Mouse (Mus musculus) left cerebral cortex, postnatal 10 days (tissue): Measurements from ENCODE around the gene 4930558C23Rik. TPM values are rescaled to one million over a fixed set of nuclear protein-coding genes. Genes with fewer than 3 reads are reported as not detected.
"Not testable (repeated sequence)": the region's sequence is repeated elsewhere in the genome, so short reads cannot be mapped to it uniquely, and the experiment has no call there.

Experiments used
- DNase-seq, 2 experiments: peaks; one replicate each; pipeline ENCODE4 v3.0.0; 2021 to 2022; ENCODE audit warnings: low spot score in 2 of 2, mixed read lengths in 1 of 2; ENCODE audit errors: extremely low spot score in 1 of 2
- intact Hi-C: fragments of 180-260 bp; cut with DNase I; formaldehyde crosslinking; loops from one replicate; pipeline ENCODE4 v1.15.1; 2025
- total RNA-seq, 2 experiments: library from RNA; stranded (reverse); gene quantifications; 2 replicates each; pipeline ENCODE4 v1.2.3; 2021

Gene 4930558C23Rik
- total RNA-seq, 2 experiments from 2014 or later: not detected

DNA sequence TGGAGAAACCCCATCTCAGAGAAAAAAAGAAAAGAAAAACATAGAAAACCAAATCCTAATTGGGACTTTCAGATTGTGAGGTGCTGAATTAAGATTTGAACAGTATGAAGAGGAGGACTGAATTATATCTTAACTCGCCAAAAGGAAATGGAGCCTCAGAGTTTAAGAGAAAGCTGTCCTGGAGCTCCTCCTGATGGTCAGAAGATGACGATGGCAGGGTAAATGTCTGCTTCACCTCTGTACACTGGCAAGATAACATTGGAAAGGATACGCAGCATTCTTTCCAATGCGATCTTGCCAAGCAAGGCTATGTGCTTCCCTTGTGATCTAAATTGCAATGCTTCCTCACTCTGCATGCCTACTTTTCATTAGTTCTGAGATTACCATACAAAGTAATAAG lies 8.3 kb downstream of the 4930558C23Rik start:
- intact Hi-C loops: no loop called here
- no peak for DNase-seq

DNA sequence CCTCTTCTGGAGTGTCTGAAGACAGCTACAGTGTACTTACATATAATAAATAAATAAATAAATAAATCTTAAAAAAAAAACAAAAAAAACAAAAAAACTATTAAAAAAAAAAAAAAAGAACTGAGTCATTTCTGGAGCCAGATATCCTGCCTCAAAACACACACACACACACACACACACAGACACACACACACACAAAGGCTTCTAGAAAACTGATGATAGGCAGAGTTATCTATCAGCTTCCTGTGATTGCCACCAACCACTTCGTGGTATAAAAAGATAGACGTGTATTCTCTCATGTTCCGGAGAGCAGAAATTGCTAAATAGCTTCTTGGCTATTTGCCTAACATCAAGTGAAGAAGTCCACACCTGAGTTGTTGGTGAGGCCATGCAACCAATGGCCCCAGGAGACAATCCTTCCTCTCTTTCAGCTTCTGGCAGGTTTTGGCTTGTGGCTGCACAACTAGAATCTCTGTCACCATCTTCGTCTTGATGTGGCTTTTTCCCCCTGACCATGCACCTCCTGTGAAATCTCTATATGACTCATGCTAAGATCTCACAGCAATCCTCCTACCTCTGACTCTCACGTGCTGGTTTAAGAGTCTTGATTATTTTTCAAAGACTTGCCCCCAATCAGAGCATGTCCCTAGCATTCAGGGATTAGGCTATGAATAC lies 17.1 kb downstream of the 4930558C23Rik start:
- intact Hi-C loops: no loop called here

DNA sequence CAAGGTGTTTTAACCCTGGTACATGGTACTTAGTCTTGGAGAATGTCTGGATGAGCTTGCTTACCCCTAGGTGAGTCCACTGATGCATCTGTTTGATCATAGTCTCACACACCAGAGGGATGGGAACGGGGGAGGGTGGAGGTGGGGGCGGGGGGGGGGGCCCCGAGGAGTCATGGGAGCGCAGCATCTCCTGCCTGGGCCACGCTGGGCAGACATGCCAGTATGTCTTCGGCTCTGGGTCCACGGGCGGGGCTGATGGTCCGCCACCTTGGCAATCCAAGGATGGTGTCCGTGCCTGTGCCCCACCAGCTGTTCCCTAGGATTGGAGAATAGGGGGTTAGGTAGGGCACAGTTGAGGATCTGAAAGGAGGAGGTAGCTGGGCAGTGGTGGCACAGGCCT lies 29.4 kb downstream of the 4930558C23Rik start:
- no peak for DNase-seq
- intact Hi-C loops: no loop called here

More for the DNA sequence above, 17.1 kb downstream of the 4930558C23Rik start:
- DNase-seq: no peak

DNA sequence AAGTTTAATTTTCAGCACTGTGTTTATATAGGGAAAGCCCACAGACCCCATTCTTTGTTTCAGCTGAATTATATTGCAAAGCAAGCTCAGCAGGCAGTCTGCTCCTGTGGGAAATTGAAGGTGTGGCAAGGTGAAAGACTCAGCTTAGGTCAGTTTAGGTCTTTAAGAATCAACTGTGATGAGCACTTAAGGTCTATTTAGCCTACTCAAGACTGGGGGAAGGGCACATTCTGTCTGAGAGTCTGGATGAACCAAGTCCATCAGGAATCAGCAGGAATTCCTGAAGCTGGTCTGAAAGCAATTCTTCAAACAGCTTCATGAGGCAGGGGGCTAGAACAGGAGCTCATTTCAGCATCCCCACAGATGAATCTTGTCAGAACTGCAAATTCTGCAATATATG lies 32.5 kb downstream of the 4930558C23Rik start:
- intact Hi-C loops: no loop called here
- DNase-seq: no peak

DNA sequence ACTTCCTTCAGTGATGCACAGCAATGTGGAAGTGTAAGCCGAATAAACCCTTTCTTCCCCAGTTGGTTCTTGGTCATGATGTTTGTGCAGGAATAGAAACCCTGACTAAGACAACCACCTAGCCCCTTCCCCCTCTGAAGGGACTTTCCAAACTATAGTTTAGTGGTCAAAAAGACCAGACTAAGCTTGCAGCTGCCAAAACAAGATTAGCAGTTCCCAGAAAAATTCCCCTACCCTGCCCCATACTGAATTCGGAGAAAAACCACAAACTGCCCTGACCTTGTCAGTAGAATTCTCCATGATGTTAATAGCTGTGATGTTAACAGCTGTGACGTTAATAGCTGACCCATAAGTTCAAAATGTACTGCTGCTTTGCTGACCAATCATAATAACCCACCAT lies 42.4 kb downstream of the 4930558C23Rik start:
- DNase-seq, intact Hi-C loops: not testable (repeated sequence)

DNA sequence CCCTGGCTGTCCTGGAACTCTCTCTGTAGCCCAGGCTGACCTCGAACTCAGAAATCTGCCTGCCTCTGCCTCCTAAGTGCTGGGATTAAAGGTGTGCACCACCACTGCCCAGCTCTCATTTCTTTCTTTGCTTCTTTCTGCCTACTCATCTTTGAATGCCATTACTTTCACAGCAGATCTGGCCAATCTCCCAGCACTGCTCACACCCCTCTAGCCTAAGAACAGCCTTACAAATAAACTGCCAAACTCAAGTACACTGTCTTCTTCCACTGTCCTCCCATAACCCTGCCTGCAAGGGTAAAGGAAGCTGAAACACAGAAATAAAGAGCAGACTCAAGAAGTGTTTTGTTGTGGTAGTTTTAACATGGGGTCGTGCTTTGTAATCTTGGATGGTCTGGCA lies 44.9 kb downstream of the 4930558C23Rik start:
- no peak for DNase-seq
- intact Hi-C loops: no loop called here

DNA sequence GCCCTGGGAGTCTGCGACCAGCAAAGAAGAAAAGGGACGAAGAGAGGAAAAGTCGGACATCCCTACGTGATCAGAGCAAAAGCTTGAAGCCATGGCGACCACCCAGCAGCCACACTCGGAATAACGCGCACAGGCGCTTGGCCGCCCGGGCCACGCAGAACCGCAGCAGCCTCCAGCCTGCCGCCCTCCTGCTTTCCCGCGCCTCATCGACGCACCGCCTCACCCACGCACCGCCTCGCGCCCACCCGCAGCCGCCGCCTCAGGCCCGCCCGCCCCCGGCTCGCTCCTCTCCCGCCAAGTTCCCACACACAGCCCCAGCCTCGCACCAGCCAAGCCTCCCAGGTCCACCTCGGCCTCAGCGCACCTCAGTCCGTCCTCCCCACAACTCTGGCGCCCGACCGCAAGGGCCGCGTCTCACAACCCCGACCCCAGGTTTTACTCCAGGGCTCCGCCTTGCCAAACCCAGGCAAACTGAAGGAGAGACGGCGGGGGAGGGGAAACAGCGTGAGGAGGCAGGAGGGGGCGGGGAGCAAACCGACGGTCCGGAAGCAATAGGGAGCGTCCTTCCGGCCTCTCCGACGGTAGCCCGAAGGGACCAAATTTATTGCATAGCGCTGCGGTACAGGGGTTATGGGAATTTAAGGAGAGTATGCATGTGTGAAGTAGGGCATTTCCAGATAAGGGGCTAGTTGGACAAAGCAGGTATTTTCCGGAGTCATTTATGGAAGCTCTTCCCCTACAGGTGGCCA lies 45.8 kb downstream of the 4930558C23Rik start, which contains the start of gene Setdb1:
Setdb1 (minus strand) TSS at position 502 of the 749 bp plus-strand sequence.
- DNase-seq: peak; percentile 93 to 97
- intact Hi-C loops: not testable (repeated sequence)

DNA sequence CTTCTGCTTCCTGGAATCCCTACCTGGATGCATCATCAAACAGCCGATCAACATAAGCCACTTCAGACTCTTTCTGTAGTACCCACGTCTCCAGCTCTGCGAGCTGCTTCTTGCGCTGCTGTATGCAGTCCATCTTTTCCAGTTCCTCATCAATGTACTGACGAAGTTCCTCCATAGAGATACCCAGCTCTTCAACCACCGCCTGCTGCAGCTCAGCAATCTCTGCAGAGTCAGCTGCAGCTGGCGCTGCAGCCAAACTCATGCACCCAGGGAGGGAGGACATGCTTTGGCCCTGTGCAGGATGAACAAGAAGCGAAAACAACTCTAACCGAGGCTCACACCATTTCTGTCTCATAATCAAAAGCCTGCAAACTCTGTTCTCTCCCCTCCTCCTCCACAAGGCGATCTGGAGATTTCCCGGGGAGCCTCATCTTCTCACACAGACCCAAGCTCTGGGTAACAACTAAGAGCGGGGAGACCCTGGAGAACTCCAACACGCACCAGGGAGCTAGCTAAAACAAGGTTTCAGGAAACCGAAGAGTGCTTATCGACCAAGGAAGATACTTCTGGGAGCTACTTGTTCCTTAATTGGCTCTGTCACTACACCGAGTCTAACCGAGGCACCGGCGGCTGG lies 46.6 kb downstream of the 4930558C23Rik start:
- intact Hi-C loops: not testable (repeated sequence)

DNA sequence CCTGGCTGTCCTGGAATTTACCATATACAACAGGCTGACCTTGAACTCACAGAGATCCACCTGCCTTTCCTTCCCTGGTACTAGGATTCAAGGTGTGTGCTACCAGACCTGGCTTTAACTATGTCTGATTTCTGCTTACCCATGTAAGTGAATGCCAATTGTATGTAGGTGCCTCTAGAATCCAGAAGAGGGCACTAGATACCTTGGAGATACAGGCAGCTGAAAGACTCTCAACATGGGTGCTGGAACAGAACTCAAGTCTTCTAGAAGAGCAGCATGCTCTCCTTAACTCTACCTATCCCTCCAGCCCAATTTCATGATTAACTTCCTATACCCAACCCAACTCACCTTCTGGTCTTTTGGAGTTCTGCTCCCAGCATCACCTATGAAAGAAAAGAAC lies 53.1 kb downstream of the 4930558C23Rik start:
- no peak for DNase-seq
- intact Hi-C loops: loop anchor here (5.0 to 10.0 kb wide), 2 partner anchors 103 to 135 kb away; no protein-coding TSS in a partner anchor

More for the DNA sequence above, 46.6 kb downstream of the 4930558C23Rik start:
- not testable (repeated sequence) for DNase-seq

DNA sequence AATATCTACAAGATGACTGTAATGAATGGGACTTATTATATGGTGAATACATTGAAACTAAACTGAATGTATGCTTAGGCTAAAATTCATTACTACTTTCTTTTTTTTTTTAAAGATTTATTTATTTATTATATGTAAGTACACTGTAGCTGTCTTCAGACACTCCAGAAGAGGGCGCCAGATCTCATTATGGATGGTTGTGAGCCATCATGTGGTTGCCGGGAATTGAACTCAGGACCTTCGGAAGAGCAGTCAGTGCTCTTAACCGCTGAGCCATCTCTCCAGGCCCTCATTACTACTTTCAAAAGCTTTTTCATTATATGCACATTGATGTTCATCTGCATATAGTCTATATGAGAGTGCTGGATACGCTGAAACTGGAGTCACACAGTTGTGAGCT lies 54.3 kb downstream of the 4930558C23Rik start:
- intact Hi-C loops: loop anchor here (5.0 to 10.0 kb wide), 2 partner anchors 104 to 136 kb away; no protein-coding TSS in a partner anchor
- DNase-seq: not testable (repeated sequence)

DNA sequence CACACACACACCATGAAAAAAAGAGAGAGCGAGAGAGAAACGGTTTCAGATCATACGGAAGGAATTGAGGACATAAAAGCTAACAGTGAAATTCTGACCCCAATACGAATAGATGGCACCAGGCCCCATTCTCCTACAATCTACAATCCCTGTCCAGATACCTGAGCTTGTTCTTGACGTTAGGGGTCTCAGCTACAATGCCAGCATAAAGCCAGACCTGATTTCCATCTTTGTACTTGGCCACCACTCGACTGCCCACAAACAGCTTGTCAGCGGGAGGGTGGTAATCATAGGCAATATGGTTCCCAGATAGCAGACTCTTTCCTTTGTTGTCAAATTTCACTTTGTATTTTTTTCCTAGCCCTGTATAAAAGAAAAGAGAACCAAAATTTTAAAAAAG lies 56.2 kb downstream of the 4930558C23Rik start:
- DNase-seq: no peak
- intact Hi-C loops: loop anchor here (5.0 to 10.0 kb wide), 2 partner anchors 106 to 138 kb away; no protein-coding TSS in a partner anchor

DNA sequence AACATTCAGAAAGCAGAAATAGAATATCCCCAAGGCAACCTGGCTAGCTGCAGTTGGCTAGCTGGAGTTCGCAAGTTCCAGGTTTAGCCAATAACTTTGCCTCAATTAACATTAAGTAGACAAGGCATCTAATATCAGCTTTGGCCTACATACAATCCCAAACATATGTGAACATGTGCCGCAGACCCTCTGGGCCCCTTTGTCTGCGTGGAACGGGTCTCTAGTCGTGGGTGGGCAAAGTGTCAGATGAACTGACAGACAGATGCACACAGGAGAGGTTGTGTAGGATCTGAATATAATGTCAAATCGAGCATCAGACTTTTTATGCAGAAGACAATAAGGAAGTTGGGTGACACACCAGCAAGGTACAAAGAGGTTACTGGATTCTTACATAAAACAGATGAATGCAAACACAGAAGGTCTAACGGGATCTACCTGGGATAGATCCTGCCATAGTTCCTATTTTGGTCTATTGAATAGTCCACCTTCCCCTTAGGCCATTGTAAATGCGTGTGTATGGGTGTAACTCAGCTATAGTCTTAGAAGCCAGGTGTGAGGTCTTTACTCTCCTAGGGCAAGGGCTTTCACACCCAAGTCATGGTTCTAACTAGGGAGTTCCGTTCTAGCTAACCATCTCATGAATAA lies 59.2 kb downstream of the 4930558C23Rik start:
- intact Hi-C loops: loop anchor here (5.0 to 10.0 kb wide), 2 partner anchors 141 to 499 kb away; no protein-coding TSS in a partner anchor
- not testable (repeated sequence) for DNase-seq

DNA sequence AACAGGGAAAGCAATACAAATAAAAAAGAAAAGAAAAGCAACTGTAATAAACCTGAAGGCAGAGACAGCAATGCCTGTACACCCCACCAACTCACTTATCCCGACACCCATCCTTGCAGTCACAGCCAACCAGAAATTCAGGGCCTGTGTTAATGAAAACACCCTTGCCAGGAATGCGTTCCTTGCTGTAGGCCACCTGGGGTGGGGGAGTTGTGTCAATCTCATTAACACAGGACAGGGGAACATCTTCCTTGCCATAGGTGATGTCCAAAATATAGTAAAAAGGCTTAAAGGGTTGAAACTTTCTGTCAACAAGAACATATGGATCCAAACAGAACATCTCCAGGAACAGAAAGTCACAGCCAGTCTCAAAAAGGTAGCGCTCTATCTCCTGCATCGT lies 64.4 kb downstream of the 4930558C23Rik start:
- DNase-seq: no peak
- intact Hi-C loops: no loop called here

DNA sequence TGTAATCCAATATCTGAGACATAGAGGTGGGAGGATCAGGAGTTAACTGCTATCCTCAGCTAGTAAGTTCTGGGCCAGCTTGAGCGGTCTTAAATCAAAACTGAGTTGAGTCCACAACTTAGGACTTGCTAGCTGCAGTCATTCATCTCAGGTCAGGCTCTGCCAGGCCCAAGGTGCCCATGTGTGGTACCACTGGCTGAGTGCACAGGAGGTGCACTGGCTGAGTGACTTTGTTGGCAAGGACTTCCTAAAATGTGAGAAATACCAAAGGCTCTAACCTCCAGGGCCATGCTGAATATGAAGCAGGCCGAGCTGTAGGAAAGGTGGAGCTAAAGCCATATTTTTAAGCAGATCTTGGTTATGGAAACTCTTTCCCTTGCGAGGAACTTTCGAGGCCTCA lies 65.3 kb downstream of the 4930558C23Rik start:
- DNase-seq: no peak
- intact Hi-C loops: no loop called here

Other genes starting within 250 kb of the 4930558C23Rik start
- 10 to 100 TPM; 60.5 to 73.6 TPM for gene Sema6c, start 242.4 kb downstream of the 4930558C23Rik start, total RNA-seq
- gene Gabpb2, start 184.9 kb downstream of the 4930558C23Rik start, total RNA-seq: 1 to 10 TPM; 7.6 to 8.5 TPM
- 10 to 100 TPM; 66.1 to 71.3 TPM for gene Cdc42se1, start 174.1 kb downstream of the 4930558C23Rik start, total RNA-seq
- gene Mllt11, start 170.7 kb downstream of the 4930558C23Rik start, total RNA-seq: 100 to 1,000 TPM; 599 to 606 TPM
- not detected for gene Gm128, start 161.2 kb downstream of the 4930558C23Rik start, total RNA-seq
- gene Bnipl, start 151.6 kb downstream of the 4930558C23Rik start, total RNA-seq: under 1 TPM; 0.58 to 0.63 TPM
- gene Mindy1, start 121.5 kb downstream of the 4930558C23Rik start, total RNA-seq: 10 to 100 TPM; 25.3 to 26.2 TPM
- 10 to 100 TPM; 44.3 to 46.4 TPM for gene Prune1, start 120.8 kb downstream of the 4930558C23Rik start, total RNA-seq
- under 1 TPM; 0.36 to 0.41 TPM for gene Anxa9, start 95.7 kb downstream of the 4930558C23Rik start, total RNA-seq
- gene Cers2, start 88.0 kb downstream of the 4930558C23Rik start, total RNA-seq: 10 to 100 TPM; 39.2 to 40.3 TPM
- gene Setdb1, start 45.6 kb downstream of the 4930558C23Rik start, total RNA-seq: 10 to 100 TPM; 46.8 to 47.2 TPM
- 10 to 100 TPM; 34.1 to 36.0 TPM for gene Arnt, start 31.5 kb upstream of the 4930558C23Rik start, total RNA-seq
- 10 to 100 TPM; 14.5 to 18.9 TPM for gene Ctsk, start 96.4 kb upstream of the 4930558C23Rik start, total RNA-seq
- gene Ctss, start 123.9 kb upstream of the 4930558C23Rik start, total RNA-seq: 10 to 100 TPM; 18.5 to 19.0 TPM
- not detected for gene Hormad1, start 156.8 kb upstream of the 4930558C23Rik start, total RNA-seq
- 10 to 100 TPM; 16.3 to 19.5 TPM for gene Golph3l, start 186.1 kb upstream of the 4930558C23Rik start, total RNA-seq
- 100 to 1,000 TPM; 231 to 238 TPM for gene Ensa, start 222.2 kb upstream of the 4930558C23Rik start, total RNA-seq